Mouse (Mus musculus) forebrain, embryonic 12.5 days (tissue): ENCODE data around the gene Spin2d. TPM values are rescaled to one million over a fixed set of nuclear protein-coding genes. Genes with fewer than 3 reads are reported as not detected.
"Not testable (repeated sequence)": the region's sequence is repeated elsewhere in the genome, so short reads cannot be mapped to it uniquely, and the experiment has no call there.

Source experiments
- ATAC-seq: fragments of 200-750 bp; cut with Nextera tagmentation; 2 replicates; pipeline ENCODE4 v1.8.0; 2017; ENCODE audit warnings: moderate TSS enrichment; ENCODE audit not compliant: low FRiP score
- H3K27ac ChIP-seq: fragments of 300-500 bp; sonication (generic); 2 replicates; pipeline ENCODE4 v1.5.1; 2016; ENCODE audit warnings: mild to moderate bottlenecking
- H3K27me3 ChIP-seq: fragments of 300-500 bp; sonication (generic); 2 replicates; pipeline ENCODE4 v1.6.1; 2016; ENCODE audit warnings: mild to moderate bottlenecking
- H3K36me3 ChIP-seq: fragments of 300-500 bp; sonication (generic); replicated peaks from 2 replicates; pipeline ENCODE4 v1.6.1; 2016; ENCODE audit warnings: mild to moderate bottlenecking
- H3K4me1 ChIP-seq: fragments of 300-500 bp; sonication (generic); 2 replicates; pipeline ENCODE4 v1.6.1; 2016
- H3K4me2 ChIP-seq: fragments of 300-500 bp; sonication (generic); 2 replicates; pipeline ENCODE4 v1.6.1; 2016; ENCODE audit warnings: mild to moderate bottlenecking, moderate library complexity
- H3K4me3 ChIP-seq: fragments of 300-500 bp; sonication (generic); replicated peaks from 2 replicates; pipeline ENCODE4 v1.5.1; 2016; ENCODE audit warnings: mild to moderate bottlenecking
- H3K9ac ChIP-seq: fragments of 300-500 bp; sonication (generic); 2 replicates; pipeline ENCODE4 v1.6.1; 2016; ENCODE audit warnings: mild to moderate bottlenecking
- H3K9me3 ChIP-seq: fragments of 300-500 bp; sonication (generic); 2 replicates; pipeline ENCODE4 v1.6.1; 2016
- WGBS: fragments of 180-500 bp; shearing (Covaris S2); methylation state at CpG from one replicate; pipeline ENCODE4 v1.1.7; 2016; 5-methylcytosine and 5-hydroxymethylcytosine counted together
- polyA plus RNA-seq: library from polyadenylated mRNA; unstranded; fragments of >200 nt; fragmentation: Nextera tagmentation; extraction: Ambion mirVana; gene quantifications from 2 replicates; pipeline ENCODE4 v1.2.1, GENCODE M21; 2016

Gene Spin2d
- not detected in 2 replicates for polyA plus RNA-seq

GRCm38 (mm10) chrX:73176889-73177288, at the start of gene Spin2d:
TSS of gene Spin2d (minus strand) at chrX:73176989.
- H3K27me3 ChIP-seq, ATAC-seq, H3K36me3 ChIP-seq, H3K9me3 ChIP-seq, H3K9ac ChIP-seq, H3K4me2 ChIP-seq, H3K4me3 ChIP-seq, H3K4me1 ChIP-seq, H3K27ac ChIP-seq: not testable (repeated sequence)
- WGBS: 83% methylated on average over 5 of the region's 15 CpGs

DNA sequence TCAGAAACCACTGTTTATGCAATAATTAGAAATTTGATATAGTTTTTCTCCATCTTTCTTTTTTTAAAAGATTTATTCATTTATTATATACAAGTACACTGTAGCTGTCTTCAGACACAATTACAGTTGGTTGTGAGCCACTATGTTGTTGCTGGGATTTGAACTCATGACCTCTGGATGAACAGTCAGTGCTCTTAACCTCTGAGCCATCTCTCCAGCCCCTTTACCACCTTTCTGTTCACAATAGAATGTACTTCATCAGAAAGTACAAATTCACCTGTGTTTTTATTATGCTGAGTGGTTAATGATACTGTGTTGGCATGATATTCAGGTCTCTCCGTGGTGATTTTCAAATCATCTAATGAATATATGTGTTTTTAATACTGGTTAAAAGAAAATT, 48.6 kb upstream of the Spin2d start:
- ATAC-seq: no peak
- Histone ChIP-seq H3K27ac (no peak overlapping the region), H3K27me3 (peaks cover 5% of the 10 kb centered on the region; the same call in 1 of the 2 replicates), H3K9me3 (no peaks in the 10 kb centered on the region), H3K4me2 (no peak overlapping the region), H3K4me3 (no peak overlapping the region), H3K36me3 (no peaks in the 10 kb centered on the region), H3K9ac (no peak overlapping the region), H3K4me1 (peaks cover 5% of the 10 kb centered on the region; the same call in 1 of the 2 replicates)
- WGBS: 42% methylated on average over 1 of the region's 1 CpGs

DNA sequence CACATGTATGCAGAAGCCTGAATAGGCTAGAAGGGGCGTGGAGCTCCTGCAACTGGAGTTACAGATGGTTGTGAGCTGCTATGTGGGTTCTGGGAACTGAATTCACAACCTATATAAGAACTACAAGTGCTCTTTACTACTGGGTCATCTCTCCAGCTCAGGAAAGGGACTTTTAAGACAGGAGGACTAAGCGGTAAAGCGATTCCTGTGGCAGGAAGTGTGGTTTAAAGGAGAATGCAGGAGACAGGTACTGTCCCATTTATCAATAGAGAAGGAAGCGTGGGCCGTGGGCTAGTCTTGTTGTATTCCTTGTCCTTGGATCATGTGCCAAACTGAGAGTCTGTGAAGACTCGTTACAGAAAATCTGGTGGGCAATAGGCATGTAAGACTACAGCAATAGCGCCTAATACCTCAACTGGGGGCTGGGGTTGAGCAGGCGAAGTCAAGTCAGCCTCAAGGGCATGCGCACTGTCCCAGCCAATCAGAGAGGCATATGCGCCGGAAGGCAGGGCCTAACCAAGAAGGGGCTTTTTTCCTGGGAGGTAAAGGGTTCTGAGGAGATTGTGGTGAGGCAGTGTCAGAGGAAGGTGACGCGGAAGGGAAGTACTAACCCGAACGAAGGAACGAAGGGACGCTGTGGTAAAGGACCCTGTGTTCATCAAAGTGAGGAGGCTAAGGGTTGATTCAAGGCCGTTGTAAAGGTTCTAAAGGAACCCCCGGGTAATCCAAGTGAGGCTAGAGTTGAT, 37.2 kb upstream of the Spin2d start, which contains the start of gene Xlr4b:
Gene Xlr4b (plus strand): TSS at position 515 of the 746 bp plus-strand sequence.
- H3K4me1 ChIP-seq, H3K27ac ChIP-seq, ATAC-seq, H3K36me3 ChIP-seq, H3K27me3 ChIP-seq, H3K9me3 ChIP-seq, H3K4me2 ChIP-seq, H3K9ac ChIP-seq, H3K4me3 ChIP-seq: not testable (repeated sequence)
- WGBS: 84% methylated on average over 19 of the region's 19 CpGs

DNA sequence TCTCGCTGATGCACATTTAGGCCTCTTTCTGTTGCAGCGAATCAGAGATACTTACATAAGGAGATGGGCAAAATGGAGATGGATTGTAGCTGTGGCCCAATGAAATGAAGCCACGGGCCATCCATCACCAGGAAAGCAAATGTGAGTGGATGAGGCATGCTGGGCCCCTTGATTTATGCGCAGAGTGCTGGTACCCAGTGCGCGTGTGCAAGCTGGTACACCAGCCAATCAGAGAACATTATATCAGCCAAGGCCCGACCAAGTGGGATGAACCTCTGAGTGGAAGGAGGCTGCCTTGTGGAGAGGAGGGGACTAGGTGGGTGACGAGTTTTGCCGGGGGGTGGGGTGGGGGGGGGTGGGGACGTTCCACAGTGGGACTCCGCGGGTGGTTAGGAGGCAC, 15.1 kb upstream of the Spin2d start, which contains the start of gene Xlr3b:
Gene Xlr3b (plus strand): TSS at position 274 of the 400 bp plus-strand sequence.
- 74% methylated on average over 11 of the region's 12 CpGs for WGBS
- not testable (repeated sequence) for H3K9me3 ChIP-seq, H3K4me1 ChIP-seq, H3K36me3 ChIP-seq, H3K27me3 ChIP-seq, H3K4me3 ChIP-seq, H3K27ac ChIP-seq, H3K9ac ChIP-seq, ATAC-seq, H3K4me2 ChIP-seq

GRCm38 (mm10) chrX:73149350-73149749, 27.4 kb downstream of the Spin2d start, which contains the start of gene DXBay18:
TSS of gene DXBay18 (minus strand) at chrX:73149450.
- not testable (repeated sequence) for ATAC-seq, H3K36me3 ChIP-seq, H3K4me3 ChIP-seq, H3K27ac ChIP-seq, H3K27me3 ChIP-seq, H3K9ac ChIP-seq, H3K4me2 ChIP-seq, H3K4me1 ChIP-seq, H3K9me3 ChIP-seq
- no CpG with 5 or more reads among the region's 7 CpGs for WGBS

GRCm38 (mm10) chrX:73148496-73148895, 28.3 kb downstream of the Spin2d start, which contains the start of gene Xlr5b:
TSS of gene Xlr5b (plus strand) at chrX:73148796.
- WGBS: no CpG with 5 or more reads among the region's 20 CpGs
- ATAC-seq, H3K27me3 ChIP-seq, H3K9ac ChIP-seq, H3K36me3 ChIP-seq, H3K4me3 ChIP-seq, H3K9me3 ChIP-seq, H3K4me1 ChIP-seq, H3K4me2 ChIP-seq, H3K27ac ChIP-seq: not testable (repeated sequence)

DNA sequence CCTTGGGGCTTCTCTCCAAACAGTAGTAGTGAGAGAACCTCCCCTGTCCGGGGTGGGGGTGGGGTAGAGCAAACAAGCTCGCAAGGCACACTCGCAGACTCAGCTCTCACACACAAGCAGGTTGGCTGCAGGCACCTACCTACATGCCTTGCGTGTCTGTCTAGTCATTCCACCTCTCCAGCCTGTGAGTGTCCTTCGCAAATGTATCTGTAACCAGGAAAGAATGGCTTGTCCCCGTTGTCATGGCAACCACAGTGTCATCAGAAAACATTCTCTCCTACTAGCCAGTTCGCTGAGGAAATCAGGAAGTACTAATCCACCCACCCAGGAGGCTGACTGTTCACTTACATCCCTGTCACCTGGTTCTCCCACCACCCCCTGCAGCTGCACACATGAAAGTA, 33.6 kb downstream of the Spin2d start:
- not testable (repeated sequence) for H3K9ac ChIP-seq, H3K27me3 ChIP-seq, H3K9me3 ChIP-seq, H3K4me1 ChIP-seq, H3K4me3 ChIP-seq, H3K27ac ChIP-seq, H3K4me2 ChIP-seq, H3K36me3 ChIP-seq
- peak; percentile 60; the same call in 1 of the 2 replicates for ATAC-seq
- no CpG with 5 or more reads among the region's 7 CpGs for WGBS

Other genes starting within 250 kb of the Spin2d start
- gene Zfp185, start 189.7 kb downstream of the Spin2d start, polyA plus RNA-seq: 2.4 and 3.3 TPM in 2 replicates
- not detected in 2 replicates for gene Pnma5, start 139.9 kb downstream of the Spin2d start, polyA plus RNA-seq
- 0.99 and 1.0 TPM in 2 replicates for gene Pnma3, start 112.2 kb downstream of the Spin2d start, polyA plus RNA-seq
- 0.18 and 0.72 TPM in 2 replicates for gene Xlr4a, start 94.5 kb downstream of the Spin2d start, polyA plus RNA-seq
- gene Xlr3a, start 79.9 kb downstream of the Spin2d start, polyA plus RNA-seq: 2.7 and 3.3 TPM in 2 replicates
- 0.31 TPM in 1 of 2 replicates, not detected in the other for gene Gm14685, start 59.9 kb downstream of the Spin2d start, polyA plus RNA-seq
- gene Xlr5b, start 28.2 kb downstream of the Spin2d start, polyA plus RNA-seq: not detected in 2 replicates
- 0.45 TPM in 1 of 2 replicates, not detected in the other for gene DXBay18, start 27.5 kb downstream of the Spin2d start, polyA plus RNA-seq
- 13.6 and 14.0 TPM in 2 replicates for gene Xlr3b, start 15.2 kb upstream of the Spin2d start, polyA plus RNA-seq
- gene Xlr4b, start 37.3 kb upstream of the Spin2d start, polyA plus RNA-seq: 0.28 and 0.93 TPM in 2 replicates
- gene F8a, start 51.3 kb upstream of the Spin2d start, polyA plus RNA-seq: 20.5 and 22.5 TPM in 2 replicates
- 0.20 TPM in 1 of 2 replicates, not detected in the other for gene Xlr4c, start 66.1 kb upstream of the Spin2d start, polyA plus RNA-seq
- 0.23 TPM in 1 of 2 replicates, not detected in the other for gene Xlr3c, start 88.4 kb upstream of the Spin2d start, polyA plus RNA-seq
- not detected in 2 replicates for gene Xlr5a, start 116.0 kb upstream of the Spin2d start, polyA plus RNA-seq
- not detected in 2 replicates for gene Xlr5c, start 116.0 kb upstream of the Spin2d start, polyA plus RNA-seq
- gene Gm45015, start 159.9 kb upstream of the Spin2d start, polyA plus RNA-seq: not detected in 2 replicates
- gene Zfp275, start 165.6 kb upstream of the Spin2d start, polyA plus RNA-seq: 20.7 and 22.1 TPM in 2 replicates
- not detected in 2 replicates for gene Gm18336, start 221.7 kb upstream of the Spin2d start, polyA plus RNA-seq
- 0.17 and 0.22 TPM in 2 replicates for gene Zfp92, start 234.1 kb upstream of the Spin2d start, polyA plus RNA-seq